Mouse (Mus musculus): ENCODE data around the gene Hipk3. TPM values are rescaled to one million over a fixed set of nuclear protein-coding genes. Genes with fewer than 3 reads are reported as not detected.

The Hipk3 gene
- polyA plus RNA-seq, 1 experiment from 2014 or later, result 12.8 TPM

DNA sequence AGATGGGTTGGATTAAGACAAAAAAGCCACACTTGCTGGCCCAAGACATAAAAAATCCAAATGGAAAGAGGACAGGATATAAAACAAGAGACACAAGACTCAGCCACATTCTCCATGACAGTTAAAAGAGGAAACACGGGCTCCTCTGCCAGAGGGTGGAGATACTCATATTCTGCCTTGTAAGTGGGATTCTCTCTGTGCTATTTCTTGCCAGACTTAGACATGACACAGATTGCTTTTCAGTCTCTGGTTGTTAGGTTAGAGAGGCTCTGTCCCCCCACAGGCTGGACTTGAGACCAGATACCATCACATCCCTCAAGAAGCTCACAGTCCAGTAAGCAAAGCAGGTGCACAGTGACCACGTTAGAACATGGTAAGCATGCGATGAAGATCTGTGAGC, 81.2 kb downstream of the Hipk3 start:
- H3K36me3 ChIP-seq (ENCODE audit: control insufficient read depth, insufficient read depth, low read length), result no peaks in the 10 kb centered on the region
- ATAC-seq (ENCODE audit: low FRiP score) (no peak), DNase-seq (ENCODE audit: low spot score) (no peak)
- H3K9ac ChIP-seq (ENCODE audit: low read depth, low read length), result no peak overlapping the region
- peaks cover 17% of the 10 kb centered on the region for H3K27me3 ChIP-seq (ENCODE audit: control insufficient read depth, insufficient read depth, low read length)
- H3K4me1 ChIP-seq (replicated peaks; ENCODE audit: control insufficient read depth, insufficient read depth, low read length), result no peaks in the 10 kb centered on the region
- H3K9me3 ChIP-seq (ENCODE audit: control insufficient read depth, low read length), result no peaks in the 10 kb centered on the region
- H3K4me2 ChIP-seq (replicated peaks; ENCODE audit: low read depth, low read length), result no peak overlapping the region
- no peak overlapping the region for H3K27ac ChIP-seq (ENCODE audit: low read depth, low read length)
- H3K4me3 ChIP-seq (ENCODE audit: low read depth, low read length), result no peak overlapping the region
- 89% methylated on average over 3 of the region's 3 CpGs for WGBS

DNA sequence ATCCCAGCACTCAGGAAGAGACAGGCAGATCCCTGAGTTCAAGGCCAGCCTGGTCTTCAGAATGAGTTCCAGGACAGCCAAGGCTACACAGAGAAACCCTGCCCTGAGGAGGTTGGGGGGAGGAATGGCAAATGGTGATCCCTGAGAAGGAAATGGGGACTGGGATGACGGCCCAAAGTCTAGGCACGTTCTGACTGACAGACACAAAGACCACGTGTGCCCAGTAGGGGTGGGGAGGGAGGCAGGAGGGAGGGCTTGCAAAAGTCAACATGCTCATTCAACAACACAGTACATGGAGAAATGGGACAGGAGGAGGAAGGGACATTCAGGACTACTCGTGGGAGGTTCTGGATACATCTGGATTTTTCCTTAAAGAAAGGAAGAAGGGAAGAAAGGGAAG, 81.8 kb downstream of the Hipk3 start:
- Histone ChIP-seq H3K9me3 (ENCODE audit: control insufficient read depth, low read length) (no peaks in the 10 kb centered on the region), H3K4me2 (replicated peaks; ENCODE audit: low read depth, low read length) (no peak overlapping the region), H3K4me1 (replicated peaks; ENCODE audit: control insufficient read depth, insufficient read depth, low read length) (no peaks in the 10 kb centered on the region), H3K36me3 (ENCODE audit: control insufficient read depth, insufficient read depth, low read length) (no peaks in the 10 kb centered on the region), H3K27ac (ENCODE audit: low read depth, low read length) (no peak overlapping the region), H3K9ac (ENCODE audit: low read depth, low read length) (no peak overlapping the region), H3K4me3 (ENCODE audit: low read depth, low read length) (no peak overlapping the region), H3K27me3 (ENCODE audit: control insufficient read depth, insufficient read depth, low read length) (peaks cover 17% of the 10 kb centered on the region)
- 36% methylated on average over 4 of the region's 4 CpGs for WGBS
- no peak for ATAC-seq (ENCODE audit: low FRiP score)
- DNase-seq (ENCODE audit: low spot score), result no peak

DNA sequence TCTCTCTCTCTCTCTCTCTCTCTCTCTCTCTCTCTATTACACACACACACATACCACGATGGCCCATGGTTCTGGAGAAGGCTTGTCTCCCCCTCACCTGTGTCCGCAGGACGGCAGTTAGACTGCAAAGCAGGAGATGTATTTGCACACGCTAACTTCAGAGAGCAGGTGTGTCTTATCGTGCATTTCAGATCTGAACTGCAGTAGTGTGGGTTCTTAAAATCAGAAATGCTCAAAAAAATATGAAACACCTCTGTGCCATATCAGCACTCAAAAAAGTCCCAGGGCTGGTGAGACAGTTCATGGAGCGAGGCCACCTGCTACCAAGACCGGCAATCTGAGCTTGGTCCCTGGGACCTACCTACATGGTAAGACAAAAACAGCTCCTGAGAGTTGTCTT, 82.4 kb downstream of the Hipk3 start:
- H3K9ac ChIP-seq (ENCODE audit: low read depth, low read length), result no peak overlapping the region
- DNase-seq (ENCODE audit: low spot score), result no peak
- no peaks in the 10 kb centered on the region for H3K36me3 ChIP-seq (ENCODE audit: control insufficient read depth, insufficient read depth, low read length)
- H3K4me2 ChIP-seq (replicated peaks; ENCODE audit: low read depth, low read length), result no peak overlapping the region
- ATAC-seq (ENCODE audit: low FRiP score), result no peak
- H3K4me3 ChIP-seq (ENCODE audit: low read depth, low read length), result no peak overlapping the region
- H3K27ac ChIP-seq (ENCODE audit: low read depth, low read length), result no peak overlapping the region
- WGBS, result 91% methylated on average over 7 of the region's 7 CpGs
- no peaks in the 10 kb centered on the region for H3K9me3 ChIP-seq (ENCODE audit: control insufficient read depth, low read length)
- peaks cover 17% of the 10 kb centered on the region for H3K27me3 ChIP-seq (ENCODE audit: control insufficient read depth, insufficient read depth, low read length)
- H3K4me1 ChIP-seq (replicated peaks; ENCODE audit: control insufficient read depth, insufficient read depth, low read length), result no peaks in the 10 kb centered on the region

DNA sequence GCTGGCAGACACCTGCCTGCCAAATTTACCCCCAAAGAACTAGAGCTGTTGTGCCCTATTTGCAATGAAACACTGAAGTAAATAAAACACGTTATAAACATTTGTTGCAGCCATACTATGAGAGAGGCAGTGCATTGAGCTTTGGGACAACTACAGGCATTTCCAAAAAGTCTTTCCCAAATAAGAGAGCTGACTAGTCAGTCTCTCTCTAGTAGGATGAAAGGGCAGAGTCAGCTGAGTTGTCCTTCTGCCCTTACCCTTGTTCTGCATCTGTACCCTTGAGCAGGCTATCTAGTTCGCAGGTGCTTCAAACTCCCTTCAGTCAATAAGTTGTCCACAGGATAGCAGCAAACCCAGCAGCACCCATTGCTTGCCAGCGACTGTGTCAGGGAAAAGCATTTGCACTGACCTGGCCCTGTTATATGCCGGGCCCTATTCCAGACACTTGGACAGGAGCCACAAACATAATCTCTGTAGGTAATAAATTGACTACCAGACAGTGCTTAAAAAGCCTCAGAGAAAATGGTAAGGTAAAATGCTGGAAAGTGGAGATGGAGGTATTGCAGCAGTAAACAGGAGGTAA, 83.2 kb downstream of the Hipk3 start, which contains the start of gene D430041D05Rik:
Gene D430041D05Rik, minus strand, starts transcription at position 51 of the 583 bp plus-strand sequence.
- Histone ChIP-seq H3K4me1 (replicated peaks; ENCODE audit: control insufficient read depth, insufficient read depth, low read length) (no peaks in the 10 kb centered on the region), H3K9me3 (ENCODE audit: control insufficient read depth, low read length) (no peaks in the 10 kb centered on the region), H3K27me3 (ENCODE audit: control insufficient read depth, insufficient read depth, low read length) (peaks cover 17% of the 10 kb centered on the region), H3K9ac (ENCODE audit: low read depth, low read length) (peak within 1 kb of the TSS; percentile 81), H3K27ac (ENCODE audit: low read depth, low read length) (peak within 1 kb of the TSS; percentile 76), H3K36me3 (ENCODE audit: control insufficient read depth, insufficient read depth, low read length) (no peaks in the 10 kb centered on the region), H3K4me3 (ENCODE audit: low read depth, low read length) (peak within 1 kb of the TSS; percentile 52), H3K4me2 (replicated peaks; ENCODE audit: low read depth, low read length) (peak within 1 kb of the TSS; percentile 71)
- DNase-seq (ENCODE audit: low spot score), result no peak
- 67% methylated on average over 4 of the region's 4 CpGs for WGBS
- ATAC-seq (ENCODE audit: low FRiP score), result no peak

DNA sequence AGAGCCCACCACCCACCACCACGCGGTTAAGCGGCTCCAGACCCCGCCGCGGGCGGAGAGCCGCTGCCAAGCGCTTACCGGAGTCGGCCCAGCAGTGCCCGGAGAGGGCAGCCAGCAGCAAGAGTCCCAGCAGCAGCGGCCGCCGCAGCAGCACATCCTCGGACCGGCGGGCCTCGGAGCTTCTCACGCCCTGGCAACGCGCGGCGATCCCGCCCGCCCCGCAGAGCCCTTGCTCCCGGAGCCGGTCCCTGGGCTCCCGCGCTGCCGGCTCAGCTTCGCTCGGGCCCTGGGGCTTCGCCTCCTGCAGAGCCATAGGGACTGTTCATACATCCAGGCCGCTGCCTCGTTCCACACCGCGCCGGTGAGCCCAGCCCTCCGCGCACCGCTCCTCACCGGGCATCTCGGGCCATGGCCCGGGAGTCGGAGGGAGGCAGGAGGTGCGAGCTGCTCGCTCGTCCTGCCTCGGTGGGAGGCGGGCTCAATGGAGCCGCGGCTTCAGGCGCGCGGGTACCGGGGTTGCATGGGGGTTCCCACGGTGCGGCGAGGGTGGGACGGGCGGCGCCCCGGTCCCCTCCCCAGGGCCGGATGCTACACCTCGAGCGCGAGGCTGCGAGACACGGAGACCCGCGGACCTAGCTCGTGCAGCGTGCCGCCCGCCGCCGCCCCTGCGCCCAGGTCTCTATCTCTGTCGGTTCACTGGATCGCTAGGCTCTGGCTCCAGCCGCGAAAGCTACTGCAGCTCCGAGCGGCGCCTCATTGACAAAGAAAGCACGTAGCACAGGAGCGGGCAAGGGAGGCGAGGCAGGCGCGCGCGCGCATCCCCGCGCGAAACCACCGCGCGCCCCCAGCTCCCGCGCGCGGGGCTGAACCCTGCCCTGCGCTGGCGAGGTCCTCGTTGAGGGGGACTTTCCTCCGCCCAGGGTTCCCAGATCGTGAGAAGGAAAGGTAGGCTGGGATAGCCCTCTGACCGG, 84.1 kb downstream of the Hipk3 start:
- DNase-seq (ENCODE audit: low spot score) (peak; percentile 77), ATAC-seq (ENCODE audit: low FRiP score) (peak; percentile 92)
- H3K4me3 ChIP-seq (ENCODE audit: low read depth, low read length), result peak overlapping the region; percentile 52
- no peaks in the 10 kb centered on the region for H3K4me1 ChIP-seq (replicated peaks; ENCODE audit: control insufficient read depth, insufficient read depth, low read length)
- peak overlapping the region; percentile 81 for H3K9ac ChIP-seq (ENCODE audit: low read depth, low read length)
- H3K36me3 ChIP-seq (ENCODE audit: control insufficient read depth, insufficient read depth, low read length), result no peaks in the 10 kb centered on the region
- H3K27ac ChIP-seq (ENCODE audit: low read depth, low read length), result peak overlapping the region; percentile 76
- peaks cover 17% of the 10 kb centered on the region for H3K27me3 ChIP-seq (ENCODE audit: control insufficient read depth, insufficient read depth, low read length)
- WGBS, result under 1% methylated on average over 96 of the region's 111 CpGs
- peak overlapping the region; percentile 71 for H3K4me2 ChIP-seq (replicated peaks; ENCODE audit: low read depth, low read length)
- no peaks in the 10 kb centered on the region for H3K9me3 ChIP-seq (ENCODE audit: control insufficient read depth, low read length)

DNA sequence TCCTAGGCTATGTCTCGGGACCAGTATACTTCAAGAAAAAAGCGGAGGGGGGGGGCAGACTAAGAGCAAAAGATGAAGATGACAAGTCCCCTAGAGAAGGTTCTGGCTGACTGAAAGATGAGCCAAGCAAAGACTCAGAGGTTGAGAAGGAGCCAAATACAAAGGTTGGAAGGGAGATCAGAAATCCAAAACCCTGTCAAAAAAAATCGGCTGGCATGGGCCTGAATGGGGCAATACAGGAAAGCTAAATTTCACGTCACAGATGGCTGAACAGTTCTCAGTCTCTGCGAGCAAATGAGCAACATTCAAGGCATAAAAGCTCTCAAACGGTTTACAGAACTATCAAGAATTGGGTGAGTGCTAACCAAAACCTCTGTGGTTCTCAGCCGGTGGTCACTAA, 85.9 kb downstream of the Hipk3 start:
- WGBS, result 71% methylated on average over 7 of the region's 7 CpGs
- Histone ChIP-seq H3K4me3 (ENCODE audit: low read depth, low read length) (no peak overlapping the region), H3K9ac (ENCODE audit: low read depth, low read length) (no peak overlapping the region), H3K27ac (ENCODE audit: low read depth, low read length) (no peak overlapping the region), H3K36me3 (ENCODE audit: control insufficient read depth, insufficient read depth, low read length) (no peaks in the 10 kb centered on the region), H3K27me3 (ENCODE audit: control insufficient read depth, insufficient read depth, low read length) (peaks cover 17% of the 10 kb centered on the region), H3K4me2 (replicated peaks; ENCODE audit: low read depth, low read length) (no peak overlapping the region), H3K4me1 (replicated peaks; ENCODE audit: control insufficient read depth, insufficient read depth, low read length) (no peaks in the 10 kb centered on the region), H3K9me3 (ENCODE audit: control insufficient read depth, low read length) (no peaks in the 10 kb centered on the region)
- ATAC-seq (ENCODE audit: low FRiP score) (no peak), DNase-seq (ENCODE audit: low spot score) (no peak)

DNA sequence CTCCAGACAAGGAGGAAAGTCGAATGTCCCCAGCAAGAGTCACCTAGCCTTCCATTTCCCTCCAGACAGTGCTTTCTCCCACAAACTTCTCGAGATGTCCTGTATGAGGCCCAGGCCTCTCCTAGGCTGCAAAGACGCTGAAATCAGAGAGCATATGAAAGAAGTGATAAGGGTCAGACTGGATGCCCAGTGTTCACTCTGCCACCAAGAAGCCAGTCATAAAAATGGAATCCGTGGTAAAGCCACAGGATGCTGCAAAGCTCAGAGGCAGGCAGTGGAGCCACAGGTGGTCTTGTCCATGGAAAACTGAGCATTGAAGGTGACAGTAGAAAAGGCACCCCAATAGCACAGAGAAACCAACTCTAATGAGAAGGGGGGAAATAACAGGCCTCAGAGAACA, 86.3 kb downstream of the Hipk3 start:
- ATAC-seq (ENCODE audit: low FRiP score) (no peak), DNase-seq (ENCODE audit: low spot score) (no peak)
- Histone ChIP-seq H3K4me1 (replicated peaks; ENCODE audit: control insufficient read depth, insufficient read depth, low read length) (no peaks in the 10 kb centered on the region), H3K9ac (ENCODE audit: low read depth, low read length) (no peak overlapping the region), H3K4me3 (ENCODE audit: low read depth, low read length) (no peak overlapping the region), H3K36me3 (ENCODE audit: control insufficient read depth, insufficient read depth, low read length) (no peaks in the 10 kb centered on the region), H3K4me2 (replicated peaks; ENCODE audit: low read depth, low read length) (no peak overlapping the region), H3K27ac (ENCODE audit: low read depth, low read length) (no peak overlapping the region), H3K27me3 (ENCODE audit: control insufficient read depth, insufficient read depth, low read length) (peaks cover 17% of the 10 kb centered on the region), H3K9me3 (ENCODE audit: control insufficient read depth, low read length) (no peaks in the 10 kb centered on the region)
- WGBS, result 69% methylated on average over 4 of the region's 4 CpGs

DNA sequence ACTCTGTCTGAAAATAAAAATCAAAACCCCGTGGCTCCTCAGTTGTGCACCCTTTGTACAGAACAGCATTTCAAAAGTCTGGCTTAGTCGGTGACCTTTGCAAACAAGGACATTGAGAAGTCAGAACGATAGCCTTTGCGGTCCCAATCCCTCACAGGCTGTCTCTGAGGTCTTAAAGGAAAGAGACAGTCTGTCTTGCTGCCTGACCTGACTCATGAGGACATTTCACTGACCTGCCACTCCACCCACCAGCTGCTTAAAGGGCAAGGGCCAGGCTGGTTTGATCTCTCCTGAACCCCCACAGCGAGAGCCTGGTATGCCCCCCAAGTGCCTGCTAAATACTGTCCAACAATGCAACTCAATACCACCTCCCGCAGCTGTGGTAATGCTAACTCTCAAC, 90.2 kb downstream of the Hipk3 start:
- WGBS, result 82% methylated on average over 6 of the region's 6 CpGs
- no peak overlapping the region for H3K9ac ChIP-seq (ENCODE audit: low read depth, low read length)
- H3K27ac ChIP-seq (ENCODE audit: low read depth, low read length), result no peak overlapping the region

More for the DNA sequence above, 90.2 kb downstream of the Hipk3 start:
- Histone ChIP-seq H3K4me1 (replicated peaks; ENCODE audit: control insufficient read depth, insufficient read depth, low read length) (no peaks in the 10 kb centered on the region), H3K36me3 (ENCODE audit: control insufficient read depth, insufficient read depth, low read length) (no peaks in the 10 kb centered on the region), H3K9me3 (ENCODE audit: control insufficient read depth, low read length) (no peaks in the 10 kb centered on the region), H3K27me3 (ENCODE audit: control insufficient read depth, insufficient read depth, low read length) (peaks cover 7% of the 10 kb centered on the region), H3K4me2 (replicated peaks; ENCODE audit: low read depth, low read length) (no peak overlapping the region), H3K4me3 (ENCODE audit: low read depth, low read length) (no peak overlapping the region)
- no peak for ATAC-seq (ENCODE audit: low FRiP score)
- DNase-seq (ENCODE audit: low spot score), result no peak
